Mouse (Mus musculus): Measurements from ENCODE around the gene B020011L13Rik.
"Not testable (repeated sequence)": the region's sequence is repeated elsewhere in the genome, so short reads cannot be mapped to it uniquely, and the experiment has no call there.

DNA sequence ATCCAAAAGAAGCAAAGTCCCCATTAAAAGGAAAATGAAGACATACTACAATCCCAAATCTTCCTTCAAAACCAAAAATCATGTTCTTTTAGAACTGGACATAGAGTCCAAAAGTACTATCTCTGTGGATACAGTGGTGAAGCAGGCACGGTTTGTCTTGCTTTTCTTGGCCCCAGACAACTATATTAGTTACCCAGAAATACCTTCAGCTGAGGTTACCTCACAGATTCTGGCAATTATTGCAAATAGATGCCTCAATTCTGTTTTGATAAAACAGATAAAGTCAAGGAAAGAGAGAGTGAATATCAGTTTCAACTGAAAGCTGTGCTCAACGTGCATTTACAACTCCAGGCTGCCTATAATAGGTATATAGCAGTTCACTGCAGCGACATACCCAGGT is at the start of gene B020011L13Rik:
- not testable (repeated sequence) for TF ChIP-seq CTCF (IDR thresholded peaks at IDR 0.05; ENCODE audit: low read depth, low read length); POLR2A (IDR thresholded peaks at IDR 0.05; ENCODE audit: insufficient read depth, low read length); EP300 (IDR thresholded peaks at IDR 0.05; ENCODE audit: insufficient read depth, low read depth, low read length)

Data from ES-Bruce4 (cell line).